Mouse (Mus musculus) hindbrain, embryonic 13.5 days (tissue): ENCODE results near the gene Mettl22. TPM values are rescaled to one million over a fixed set of nuclear protein-coding genes. Genes with fewer than 3 reads are reported as not detected.

Experiments
- ATAC-seq: fragments of 200-750 bp; cut with Nextera tagmentation; 2 replicates; pipeline ENCODE4 v1.8.0; 2017; ENCODE audit warnings: moderate TSS enrichment; ENCODE audit not compliant: low FRiP score
- H3K27ac ChIP-seq: fragments of 300-500 bp; sonication (generic); 2 replicates; pipeline ENCODE4 v1.5.1; 2015; ENCODE audit warnings: inconsistent platforms, mild to moderate bottlenecking, moderate library complexity
- H3K27me3 ChIP-seq: fragments of 300-500 bp; sonication (generic); 2 replicates; pipeline ENCODE4 v1.6.1; 2015; ENCODE audit warnings: mild to moderate bottlenecking, inconsistent platforms
- H3K36me3 ChIP-seq: fragments of 300-500 bp; sonication (generic); 2 replicates; pipeline ENCODE4 v1.6.1; 2015; ENCODE audit warnings: mild to moderate bottlenecking, inconsistent platforms
- H3K4me1 ChIP-seq: fragments of 300-500 bp; sonication (generic); replicated peaks from 2 replicates; pipeline ENCODE4 v1.6.1; 2015; ENCODE audit warnings: inconsistent platforms
- H3K4me2 ChIP-seq: fragments of 300-500 bp; sonication (generic); 2 replicates; pipeline ENCODE4 v1.6.1; 2015; ENCODE audit warnings: inconsistent platforms, mild to moderate bottlenecking, moderate library complexity
- H3K4me3 ChIP-seq: fragments of 300-500 bp; sonication (generic); 2 replicates; pipeline ENCODE4 v1.5.1; 2015; ENCODE audit warnings: mild to moderate bottlenecking, inconsistent platforms
- H3K9ac ChIP-seq: fragments of 300-500 bp; sonication (generic); 2 replicates; pipeline ENCODE4 v1.6.1; 2015; ENCODE audit warnings: mild to moderate bottlenecking, inconsistent platforms
- H3K9me3 ChIP-seq: fragments of 300-500 bp; sonication (generic); 2 replicates; pipeline ENCODE4 v1.6.1; 2016; ENCODE audit warnings: inconsistent platforms
- WGBS: fragments of 180-500 bp; shearing (Covaris S2); methylation state at CpG from one replicate; pipeline ENCODE4 v1.1.7; 2015; 5-methylcytosine and 5-hydroxymethylcytosine counted together
- polyA plus RNA-seq: library from polyadenylated mRNA; unstranded; fragments of >200 nt; fragmentation: Nextera tagmentation; extraction: Ambion mirVana; gene quantifications from 2 replicates; pipeline ENCODE4 v1.2.1, GENCODE M21; 2015

The Mettl22 gene
- polyA plus RNA-seq, 1 experiment from 2014 or later: 34.6 TPM

- WGBS: 86% methylated on average over 11 of the region's 11 CpGs
- ATAC-seq: no peak
- 0 out of 2 replicates have a peak overlapping the region, but pooled peaks have one; percentile 1 for H3K27ac ChIP-seq
Measured at GRCm38 (mm10) chr16:8534466-8535200, 64.0 kb downstream of the Mettl22 start.

DNA sequence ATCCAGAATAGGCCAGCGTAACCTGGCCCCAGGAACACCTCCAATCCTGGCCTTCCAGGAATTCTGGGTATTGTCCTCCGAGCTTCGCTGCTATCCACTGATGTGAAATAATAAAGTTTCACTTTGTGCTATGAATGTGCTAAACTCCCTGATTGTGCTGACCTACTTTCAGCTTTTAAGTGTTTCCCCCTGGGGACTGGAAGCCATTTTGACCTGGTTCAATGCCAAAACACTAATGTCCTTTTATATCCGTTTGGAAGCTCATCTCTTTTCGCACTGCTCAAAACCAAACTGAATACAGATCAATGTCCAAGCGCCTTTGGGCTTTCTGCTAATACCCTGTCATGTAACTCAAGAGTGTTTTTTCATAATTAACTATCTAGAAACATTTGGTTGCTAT lies 64.8 kb downstream of the Mettl22 start:
- ATAC-seq: no peak
- Histone ChIP-seq H3K36me3 (peaks cover 9% of the 10 kb centered on the region; the same call in 1 of the 2 replicates), H3K9me3 (no peaks in the 10 kb centered on the region), H3K4me3 (no peak overlapping the region), H3K27ac (0 out of 2 replicates have a peak overlapping the region, but pooled peaks have one; percentile 1), H3K27me3 (0 out of 2 replicates have a peak, but pooled peaks cover 2% of the 10 kb centered on the region), H3K9ac (no peak overlapping the region), H3K4me2 (no peak overlapping the region), H3K4me1 (peaks cover 55% of the 10 kb centered on the region)
- 77% methylated on average over 6 of the region's 6 CpGs for WGBS

More at GRCm38 (mm10) chr16:8534466-8535200, 64.0 kb downstream of the Mettl22 start:
- Histone ChIP-seq H3K9ac (no peak overlapping the region), H3K36me3 (peaks cover 9% of the 10 kb centered on the region; the same call in 1 of the 2 replicates), H3K4me1 (peaks cover 55% of the 10 kb centered on the region), H3K9me3 (no peaks in the 10 kb centered on the region), H3K27me3 (0 out of 2 replicates have a peak, but pooled peaks cover 2% of the 10 kb centered on the region), H3K4me2 (no peak overlapping the region), H3K4me3 (no peak overlapping the region)

- no peaks in the 10 kb centered on the region for H3K9me3 ChIP-seq
- 16% methylated on average over 9 of the region's 9 CpGs for WGBS
- H3K4me1 ChIP-seq: peaks cover 67% of the 10 kb centered on the region
- H3K36me3 ChIP-seq: 0 out of 2 replicates have a peak, but pooled peaks cover 2% of the 10 kb centered on the region
- no peak overlapping the region for H3K4me3 ChIP-seq
- H3K9ac ChIP-seq: peak overlapping the region; percentile 62
- peak; percentile 89 for ATAC-seq
- peak overlapping the region; percentile 94 for H3K27ac ChIP-seq
- no peaks in the 10 kb centered on the region for H3K27me3 ChIP-seq
- H3K4me2 ChIP-seq: peak overlapping the region; percentile 32
Measured at GRCm38 (mm10) chr16:8539150-8539865, 68.7 kb downstream of the Mettl22 start.

Other genes starting within 250 kb of the Mettl22 start
- gene Tmem114, start 45.7 kb upstream of the Mettl22 start, polyA plus RNA-seq: 0.23 and 0.45 TPM in 2 replicates
- gene Abat, start 42.6 kb downstream of the Mettl22 start, polyA plus RNA-seq: 81.1 and 88.3 TPM in 2 replicates
- gene Pmm2, start 166.9 kb downstream of the Mettl22 start, polyA plus RNA-seq: 48.3 and 49.3 TPM in 2 replicates
- 22.0 and 22.2 TPM in 2 replicates for gene Tmem186, start 166.9 kb downstream of the Mettl22 start, polyA plus RNA-seq
- 242 and 243 TPM in 2 replicates for gene Carhsp1, start 201.4 kb downstream of the Mettl22 start, polyA plus RNA-seq
- gene Gm5767, start 210.0 kb downstream of the Mettl22 start, polyA plus RNA-seq: not detected in 2 replicates